Mouse (Mus musculus) myocyte (in vitro differentiated cells): Measurements from ENCODE around the gene Nkiras1. TPM values are rescaled to one million over a fixed set of nuclear protein-coding genes. Genes with fewer than 3 reads are reported as not detected.

Experiments
- H3K27me3 ChIP-seq: one replicate; pipeline ENCODE4 v1.6.1; 2011; ENCODE audit not compliant: control insufficient read depth, insufficient read depth, insufficient read length
- H3K36me3 ChIP-seq: one replicate; pipeline ENCODE4 v1.6.1; 2011; ENCODE audit not compliant: control insufficient read depth, insufficient read depth
- H3K4me2 ChIP-seq: one replicate; pipeline ENCODE4 v1.6.1; 2011; ENCODE audit warnings: low read depth, control low read depth
- H3K4me3 ChIP-seq: one replicate; pipeline ENCODE4 v1.5.1; 2011; ENCODE audit warnings: mild to moderate bottlenecking, control low read depth, moderate library complexity
- H3K79me2 ChIP-seq: one replicate; pipeline ENCODE4 v1.6.1; 2011; ENCODE audit not compliant: control insufficient read depth, insufficient read depth
- H3ac ChIP-seq: one replicate; pipeline ENCODE4 v1.6.1; 2011; ENCODE audit not compliant: control insufficient read depth, insufficient read length
- CEBPB ChIP-seq: IDR thresholded peaks from 2 replicates; pipeline ENCODE4 v1.6.1; 2011; ENCODE audit warnings: mild to moderate bottlenecking, moderate library complexity; ENCODE audit not compliant: poor library complexity, insufficient read depth, severe bottlenecking
- E2F4 ChIP-seq: IDR thresholded peaks from one replicate; pipeline ENCODE4 v1.6.1; 2011; ENCODE audit warnings: mild to moderate bottlenecking, control low read depth, moderate library complexity; ENCODE audit not compliant: insufficient read depth
- MAX ChIP-seq: IDR thresholded peaks from one replicate; pipeline ENCODE4 v1.6.1; 2011; ENCODE audit warnings: low read depth, mild to moderate bottlenecking, control low read depth
- MYOD1 ChIP-seq, 3 experiments: IDR thresholded peaks; one replicate each; pipeline ENCODE4 v1.6.1; 2011; ENCODE audit warnings: control low read depth in 2 of 3, low read depth in 2 of 3, mild to moderate bottlenecking in 2 of 3, moderate library complexity in 1 of 3; ENCODE audit not compliant: insufficient read length in 2 of 3, control insufficient read depth in 1 of 3
- MYOG ChIP-seq, 3 experiments: IDR thresholded peaks; one replicate each; pipeline ENCODE4 v1.6.1; 2011; ENCODE audit warnings: control low read depth in 2 of 3, low read depth in 2 of 3, mild to moderate bottlenecking in 2 of 3; ENCODE audit not compliant: insufficient read length in 2 of 3, control insufficient read depth in 1 of 3, insufficient read depth in 1 of 3
- POLR2A ChIP-seq: IDR thresholded peaks from one replicate; pipeline ENCODE4 v1.6.1; 2011; ENCODE audit warnings: low read depth, mild to moderate bottlenecking, control low read depth, moderate library complexity; ENCODE audit not compliant: insufficient read length
- POLR2AphosphoS2 ChIP-seq: IDR thresholded peaks from one replicate; pipeline ENCODE4 v1.6.1; 2011; ENCODE audit warnings: low read depth, control low read depth; ENCODE audit not compliant: insufficient read length
- REST ChIP-seq: IDR thresholded peaks from one replicate; pipeline ENCODE4 v1.6.1; 2011; ENCODE audit warnings: mild to moderate bottlenecking, control low read depth, moderate library complexity; ENCODE audit not compliant: insufficient read depth, insufficient read length
- SRF ChIP-seq: IDR thresholded peaks from one replicate; pipeline ENCODE4 v1.6.1; 2011; ENCODE audit warnings: low read depth; ENCODE audit not compliant: control insufficient read depth, insufficient read length
- TCF12 ChIP-seq: IDR thresholded peaks from one replicate; pipeline ENCODE4 v1.6.1; 2011; ENCODE audit warnings: mild to moderate bottlenecking, control low read depth; ENCODE audit not compliant: poor library complexity, insufficient read depth, severe bottlenecking
- TCF3 ChIP-seq: IDR thresholded peaks from one replicate; pipeline ENCODE4 v1.6.1; 2011; ENCODE audit warnings: low read depth, control low read depth; ENCODE audit not compliant: insufficient read length
- USF1 ChIP-seq: IDR thresholded peaks from one replicate; pipeline ENCODE4 v1.6.1; 2011; ENCODE audit warnings: low read depth, mild to moderate bottlenecking, control low read depth, moderate library complexity
- polyA plus RNA-seq: library from polyadenylated mRNA; unstranded; fragments of >200 nt; fragmentation: generic; extraction: Trizol; gene quantifications from one replicate; pipeline ENCODE4 v1.2.1, GENCODE M21; 2012; ENCODE audit warnings: missing spikeins

Nkiras1 gene
- polyA plus RNA-seq, 1 experiment: 10.3 TPM

DNA sequence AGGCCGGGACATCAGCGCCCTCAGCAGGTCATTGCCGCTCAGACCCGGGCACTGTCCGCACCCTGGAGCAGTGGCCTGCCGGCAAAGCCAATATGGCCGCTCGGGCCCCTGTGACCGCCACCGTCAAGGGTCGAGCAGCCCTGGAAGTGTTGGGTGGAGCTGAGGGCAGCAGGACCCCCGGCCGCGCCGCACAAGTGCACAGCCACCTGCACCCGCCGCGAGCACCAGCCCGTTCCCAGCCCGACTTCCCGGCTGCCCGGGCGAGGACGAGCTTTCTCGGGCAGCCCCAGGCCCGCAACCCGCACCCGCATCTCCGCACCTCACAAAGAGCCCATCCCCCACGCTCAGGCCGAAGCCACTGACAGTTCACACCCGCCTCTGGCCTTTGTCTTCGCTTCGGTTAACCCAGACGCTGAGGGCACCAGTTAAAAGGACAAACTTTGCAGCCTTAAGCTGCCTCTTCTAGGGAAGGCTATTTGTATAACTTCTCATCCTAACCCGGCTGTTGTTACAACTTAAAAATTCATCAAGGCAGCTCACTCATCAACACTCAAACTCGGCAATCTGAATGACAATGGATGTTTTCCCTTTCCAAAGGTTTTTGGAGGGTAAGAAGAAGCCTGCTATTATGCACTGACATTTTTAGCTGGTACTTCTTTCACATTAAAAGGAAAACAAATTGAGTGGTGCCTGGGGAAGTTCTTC is 56.2 kb downstream of the Nkiras1 start:
- peaks cover 28% of the 10 kb centered on the region for H3K79me2 ChIP-seq
- no peaks in the 10 kb centered on the region for H3K27me3 ChIP-seq
- no peak overlapping the region for H3ac ChIP-seq
- H3K4me2 ChIP-seq: no peak overlapping the region
- TF ChIP-seq TCF3 (no peak), POLR2AphosphoS2 (no peak), MYOD1 (IDR thresholded peaks at IDR 0.05; ENCODE audit: control insufficient read depth in 1 of 3, insufficient read length in 2 of 3, low read depth in 2 of 3) (no peak), USF1 (no peak), REST (no peak), SRF (no peak), E2F4 (no peak), MAX (no peak), CEBPB (no peak), MYOG (IDR thresholded peaks at IDR 0.05; ENCODE audit: control insufficient read depth in 1 of 3, insufficient read depth in 1 of 3, insufficient read length in 2 of 3, low read depth in 2 of 3) (no peak), TCF12 (no peak), POLR2A (no peak)
- no peaks in the 10 kb centered on the region for H3K36me3 ChIP-seq
- H3K4me3 ChIP-seq: no peak overlapping the region

DNA sequence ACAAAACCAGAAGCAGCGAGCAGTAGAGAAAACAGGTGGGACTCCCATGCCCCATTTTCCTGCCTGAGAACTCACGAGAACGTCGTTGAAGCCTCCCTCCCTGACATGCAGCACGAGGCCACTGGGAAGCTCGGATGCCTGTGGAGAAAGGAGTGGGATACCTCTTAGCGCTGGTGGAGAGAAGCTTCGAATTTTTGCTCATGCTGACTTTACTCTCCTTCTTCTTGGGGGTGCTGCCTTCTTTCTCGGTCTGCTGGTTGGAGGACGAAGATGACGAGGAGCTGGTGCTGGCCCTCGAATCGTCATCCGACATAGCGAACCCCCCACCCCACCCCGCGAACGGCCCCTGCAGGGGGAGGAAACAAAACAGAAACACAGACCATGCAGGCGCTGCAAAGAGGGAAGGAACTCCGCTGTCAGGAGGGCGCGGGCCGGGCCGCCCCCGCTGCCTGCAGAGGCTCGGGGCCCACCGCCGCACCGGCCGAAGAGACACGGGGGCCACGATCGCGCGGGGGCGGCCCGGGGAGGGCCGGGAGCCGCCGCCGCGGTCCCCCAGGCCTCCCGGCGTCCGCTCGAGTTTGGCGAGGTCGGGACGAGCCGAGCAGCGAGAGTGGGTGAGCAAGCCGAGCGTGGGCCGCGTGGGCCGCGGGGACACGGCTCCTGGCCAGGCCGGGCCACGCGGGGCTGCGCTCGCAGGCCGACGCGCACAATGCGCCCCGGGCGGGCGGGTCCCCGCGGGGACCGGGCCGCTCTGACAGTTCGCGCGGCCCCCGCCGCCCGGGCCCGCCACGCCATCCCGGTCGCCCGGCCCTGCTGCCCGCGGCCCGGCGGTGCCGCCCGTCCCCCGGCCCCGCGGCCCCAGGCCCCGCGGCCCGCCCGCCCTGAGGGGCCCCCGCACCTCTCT is 60.1 kb downstream of the Nkiras1 start:
- peak overlapping the region; percentile 65 for H3ac ChIP-seq
- no peak for TF ChIP-seq SRF
- TF ChIP-seq MAX: peak; percentile 30
- TF ChIP-seq MYOD1 (IDR thresholded peaks at IDR 0.05; ENCODE audit: control insufficient read depth in 1 of 3, insufficient read length in 2 of 3, low read depth in 2 of 3): peak in 1 of 3 experiments; percentile 1
- H3K27me3 ChIP-seq: no peaks in the 10 kb centered on the region
- peak overlapping the region; percentile 30 for H3K4me3 ChIP-seq
- peak overlapping the region; percentile 86 for H3K4me2 ChIP-seq
- H3K79me2 ChIP-seq: peaks cover 13% of the 10 kb centered on the region
- no peaks in the 10 kb centered on the region for H3K36me3 ChIP-seq

- Histone ChIP-seq H3K36me3 (no peaks in the 10 kb centered on the region), H3K79me2 (peaks cover 13% of the 10 kb centered on the region), H3K27me3 (no peaks in the 10 kb centered on the region), H3ac (peak within 1 kb of the TSS; percentile 65), H3K4me2 (peak within 1 kb of the TSS; percentile 86), H3K4me3 (peak within 1 kb of the TSS; percentile 30)
- TF ChIP-seq SRF (no peak), CEBPB (no peak), MAX (no peak), TCF3 (no peak), E2F4 (no peak), USF1 (no peak), POLR2A (peak; percentile 90), MYOG (IDR thresholded peaks at IDR 0.05; ENCODE audit: control insufficient read depth in 1 of 3, insufficient read depth in 1 of 3, insufficient read length in 2 of 3, low read depth in 2 of 3) (peak in 1 of 3 experiments; percentile 25), TCF12 (no peak), POLR2AphosphoS2 (peak; percentile 81), MYOD1 (IDR thresholded peaks at IDR 0.05; ENCODE audit: control insufficient read depth in 1 of 3, insufficient read length in 2 of 3, low read depth in 2 of 3) (no peak), REST (no peak)
Observed at GRCm38 (mm10) chr14:18331693-18332131, 60.8 kb downstream of the Nkiras1 start, which contains the start of gene Ube2e1. TSS of gene Ube2e1 (minus strand) at chr14:18331859.

Other genes with a start within 250 kb of the Nkiras1 start
- gene Nr1d2, start 32.0 kb upstream of the Nkiras1 start, polyA plus RNA-seq: 7.8 TPM
- 1,739 TPM for gene Rpl15, start 255 bp downstream of the Nkiras1 start, polyA plus RNA-seq
- 34.4 TPM for gene Ube2e1, start 60.7 kb downstream of the Nkiras1 start, polyA plus RNA-seq